Mouse (Mus musculus) hindbrain, embryonic 13.5 days (tissue): Measurements from ENCODE around the gene Bcar1. TPM values are rescaled to one million over a fixed set of nuclear protein-coding genes. Genes with fewer than 3 reads are reported as not detected.

Source experiments
- ATAC-seq: fragments of 200-750 bp; cut with Nextera tagmentation; 2 replicates; pipeline ENCODE4 v1.8.0; 2017; ENCODE audit warnings: moderate TSS enrichment; ENCODE audit not compliant: low FRiP score
- H3K27ac ChIP-seq: fragments of 300-500 bp; sonication (generic); 2 replicates; pipeline ENCODE4 v1.5.1; 2015; ENCODE audit warnings: inconsistent platforms, mild to moderate bottlenecking, moderate library complexity
- H3K27me3 ChIP-seq: fragments of 300-500 bp; sonication (generic); 2 replicates; pipeline ENCODE4 v1.6.1; 2015; ENCODE audit warnings: mild to moderate bottlenecking, inconsistent platforms
- H3K36me3 ChIP-seq: fragments of 300-500 bp; sonication (generic); 2 replicates; pipeline ENCODE4 v1.6.1; 2015; ENCODE audit warnings: mild to moderate bottlenecking, inconsistent platforms
- H3K4me1 ChIP-seq: fragments of 300-500 bp; sonication (generic); replicated peaks from 2 replicates; pipeline ENCODE4 v1.6.1; 2015; ENCODE audit warnings: inconsistent platforms
- H3K4me2 ChIP-seq: fragments of 300-500 bp; sonication (generic); 2 replicates; pipeline ENCODE4 v1.6.1; 2015; ENCODE audit warnings: inconsistent platforms, mild to moderate bottlenecking, moderate library complexity
- H3K4me3 ChIP-seq: fragments of 300-500 bp; sonication (generic); 2 replicates; pipeline ENCODE4 v1.5.1; 2015; ENCODE audit warnings: mild to moderate bottlenecking, inconsistent platforms
- H3K9ac ChIP-seq: fragments of 300-500 bp; sonication (generic); 2 replicates; pipeline ENCODE4 v1.6.1; 2015; ENCODE audit warnings: mild to moderate bottlenecking, inconsistent platforms
- H3K9me3 ChIP-seq: fragments of 300-500 bp; sonication (generic); 2 replicates; pipeline ENCODE4 v1.6.1; 2016; ENCODE audit warnings: inconsistent platforms
- WGBS: fragments of 180-500 bp; shearing (Covaris S2); methylation state at CpG from one replicate; pipeline ENCODE4 v1.1.7; 2015; 5-methylcytosine and 5-hydroxymethylcytosine counted together
- polyA plus RNA-seq: library from polyadenylated mRNA; unstranded; fragments of >200 nt; fragmentation: Nextera tagmentation; extraction: Ambion mirVana; gene quantifications from 2 replicates; pipeline ENCODE4 v1.2.1, GENCODE M21; 2015

Bcar1 gene
- 55.4 and 55.6 TPM in 2 replicates for polyA plus RNA-seq

DNA sequence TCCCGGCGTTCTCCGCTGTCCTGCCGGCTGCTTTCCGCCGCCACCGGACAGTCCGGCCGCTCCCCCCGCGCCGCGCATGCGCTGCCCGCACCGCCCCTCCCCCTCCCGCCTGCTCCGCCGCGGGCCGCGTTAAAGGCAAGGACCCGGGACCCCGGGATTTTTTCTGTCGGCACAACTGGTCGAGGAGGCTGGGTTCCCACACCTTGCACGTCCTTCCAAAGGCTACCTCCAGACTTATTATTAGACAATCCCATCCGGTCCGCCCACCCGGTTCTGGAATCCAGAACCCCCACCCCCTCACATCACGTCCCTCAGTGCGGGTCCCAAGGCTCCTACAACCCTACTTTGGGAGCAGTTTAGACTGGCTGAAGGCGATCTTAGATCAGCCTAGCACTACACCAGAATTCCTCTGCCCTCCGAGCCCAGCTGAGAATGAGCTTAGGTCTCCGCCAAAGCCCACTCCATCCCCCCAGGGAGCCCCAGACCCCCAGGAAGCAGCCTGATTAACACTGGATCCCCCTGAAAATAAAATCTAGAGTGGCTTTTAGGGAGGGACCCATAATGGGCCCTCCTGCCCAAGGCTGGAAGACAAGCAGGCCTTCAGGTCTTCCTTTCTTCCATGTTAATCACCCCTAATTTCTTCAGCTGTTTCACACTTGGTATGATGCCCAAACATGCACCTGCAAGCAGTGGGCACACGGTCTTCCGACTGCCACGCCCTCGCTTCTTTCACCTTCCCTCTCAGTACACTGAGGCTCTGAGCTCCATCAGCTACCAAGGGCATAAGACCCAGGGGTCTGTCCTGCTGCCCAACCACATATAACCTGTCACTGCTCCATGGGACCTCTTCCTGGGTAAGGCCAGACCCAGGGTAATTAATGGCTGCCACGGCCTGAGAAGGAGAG is at the start of gene Bcar1:
Bcar1 (minus strand) TSS at position 18 of the 905 bp plus-strand sequence.
- Histone ChIP-seq H3K4me2 (peak within 1 kb of the TSS; percentile 88), H3K36me3 (no peaks in the 10 kb centered on the region), H3K4me3 (peak within 1 kb of the TSS; percentile 94), H3K9me3 (no peaks in the 10 kb centered on the region), H3K27ac (peak within 1 kb of the TSS; percentile 91), H3K9ac (peak within 1 kb of the TSS; percentile 98), H3K27me3 (no peaks in the 10 kb centered on the region), H3K4me1 (peaks cover 65% of the 10 kb centered on the region)
- 13% methylated on average over 31 of the region's 40 CpGs for WGBS
- ATAC-seq: peak; percentile 62

DNA sequence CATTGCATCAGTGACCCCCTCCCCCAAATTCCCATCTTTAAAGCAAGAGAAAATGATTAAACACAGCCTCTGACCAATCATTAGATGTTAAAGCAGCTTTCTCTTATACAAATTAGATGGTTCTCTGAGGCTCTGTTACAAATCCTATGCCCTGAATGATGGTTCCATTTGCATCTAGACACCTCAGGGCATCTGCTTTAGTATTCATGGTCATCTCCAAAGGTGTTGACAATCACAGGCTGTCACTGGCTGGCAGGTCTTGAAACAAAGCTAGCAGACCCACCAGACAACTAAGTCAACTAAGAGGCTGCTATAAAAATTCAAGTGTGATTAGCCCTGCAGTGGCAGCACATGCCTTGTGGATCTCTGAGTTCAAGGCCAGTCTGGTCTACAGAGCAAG is 46.0 kb upstream of the Bcar1 start:
- Histone ChIP-seq H3K9me3 (no peaks in the 10 kb centered on the region), H3K27ac (no peak overlapping the region), H3K4me3 (no peak overlapping the region), H3K36me3 (no peaks in the 10 kb centered on the region; the same call in 1 of the 2 replicates), H3K27me3 (no peaks in the 10 kb centered on the region), H3K9ac (no peak overlapping the region), H3K4me1 (peaks cover 52% of the 10 kb centered on the region), H3K4me2 (no peak overlapping the region)
- no peak for ATAC-seq

GRCm38 (mm10) chr8:111789200-111789599 is 45.6 kb upstream of the Bcar1 start:
- Histone ChIP-seq H3K4me3 (no peak overlapping the region), H3K4me1 (peaks cover 47% of the 10 kb centered on the region), H3K9ac (no peak overlapping the region), H3K27me3 (no peaks in the 10 kb centered on the region), H3K9me3 (no peaks in the 10 kb centered on the region), H3K36me3 (no peaks in the 10 kb centered on the region; the same call in 1 of the 2 replicates), H3K27ac (peak overlapping the region; percentile 8; the same call in 1 of the 2 replicates), H3K4me2 (no peak overlapping the region)
- ATAC-seq: no peak
- WGBS: 30% methylated on average over 4 of the region's 4 CpGs

DNA sequence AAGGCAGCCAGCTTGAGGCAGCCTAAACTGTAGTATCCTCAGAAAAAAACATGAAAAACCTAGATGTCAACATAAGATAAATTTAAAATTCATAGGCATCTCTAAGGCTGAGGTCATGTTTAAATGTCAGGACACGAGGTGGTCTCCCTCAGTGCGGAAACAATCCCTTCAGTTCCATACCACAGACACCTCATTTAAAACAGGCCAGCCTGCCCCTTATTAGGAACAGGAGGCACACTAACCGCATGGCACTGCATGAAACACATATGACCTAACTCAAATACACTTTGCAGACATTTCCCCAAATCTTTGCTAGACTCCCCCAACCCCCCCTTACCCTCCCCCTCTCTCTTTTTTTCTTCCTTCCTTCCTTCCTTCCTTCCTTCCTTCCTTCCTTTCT is 44.9 kb upstream of the Bcar1 start:
- Histone ChIP-seq H3K4me1 (peaks cover 45% of the 10 kb centered on the region), H3K4me3 (no peak overlapping the region), H3K27ac (peak overlapping the region; percentile 89), H3K4me2 (no peak overlapping the region), H3K36me3 (no peaks in the 10 kb centered on the region; the same call in 1 of the 2 replicates), H3K9ac (0 out of 2 replicates have a peak overlapping the region, but pooled peaks have one; percentile 47), H3K27me3 (no peaks in the 10 kb centered on the region), H3K9me3 (no peaks in the 10 kb centered on the region)
- WGBS: 55% methylated on average over 3 of the region's 3 CpGs
- ATAC-seq: no peak

- H3K9ac ChIP-seq: peak overlapping the region; percentile 47
- 69% methylated on average over 5 of the region's 5 CpGs for WGBS
These were observed 44.5 kb upstream of the Bcar1 start for GRCm38 (mm10) chr8:111788085-111788484.

DNA sequence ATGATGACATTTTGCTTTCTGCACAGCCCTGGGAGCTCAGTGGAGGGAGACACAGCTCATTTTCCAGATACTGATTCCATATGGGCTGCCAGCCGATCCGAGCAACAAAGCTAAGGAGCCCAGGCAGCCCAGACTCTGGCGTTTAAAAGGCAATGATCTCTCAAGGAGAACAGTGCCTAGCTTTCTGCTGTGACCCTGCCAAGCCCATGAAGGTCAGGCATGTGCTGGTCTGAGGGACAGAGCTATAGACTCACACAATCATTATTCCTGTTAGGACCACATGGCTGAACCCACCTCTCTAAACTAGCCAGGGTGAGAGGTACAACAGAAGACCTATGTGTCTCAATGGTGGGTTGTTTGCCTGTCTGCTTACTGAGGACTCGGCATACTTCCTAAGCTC is 44.1 kb upstream of the Bcar1 start:
- H3K4me1 ChIP-seq: peaks cover 49% of the 10 kb centered on the region
- no peaks in the 10 kb centered on the region for H3K27me3 ChIP-seq
- H3K4me3 ChIP-seq: no peak overlapping the region
- H3K9me3 ChIP-seq: no peaks in the 10 kb centered on the region
- H3K36me3 ChIP-seq: no peaks in the 10 kb centered on the region; the same call in 1 of the 2 replicates
- ATAC-seq: peak; percentile 63
- H3K27ac ChIP-seq: peak overlapping the region; percentile 89
- peak overlapping the region; percentile 47 for H3K9ac ChIP-seq
- peak overlapping the region; percentile 42 for H3K4me2 ChIP-seq
- 12% methylated on average over 4 of the region's 4 CpGs for WGBS

More at GRCm38 (mm10) chr8:111788085-111788484, 44.5 kb upstream of the Bcar1 start:
- peaks cover 44% of the 10 kb centered on the region for H3K4me1 ChIP-seq
- H3K27ac ChIP-seq: peak overlapping the region; percentile 89
- peak overlapping the region; percentile 42; the same call in 1 of the 2 replicates for H3K4me2 ChIP-seq
- no peak for ATAC-seq
- no peaks in the 10 kb centered on the region; the same call in 1 of the 2 replicates for H3K36me3 ChIP-seq
- H3K27me3 ChIP-seq: no peaks in the 10 kb centered on the region
- H3K4me3 ChIP-seq: no peak overlapping the region
- no peaks in the 10 kb centered on the region for H3K9me3 ChIP-seq

DNA sequence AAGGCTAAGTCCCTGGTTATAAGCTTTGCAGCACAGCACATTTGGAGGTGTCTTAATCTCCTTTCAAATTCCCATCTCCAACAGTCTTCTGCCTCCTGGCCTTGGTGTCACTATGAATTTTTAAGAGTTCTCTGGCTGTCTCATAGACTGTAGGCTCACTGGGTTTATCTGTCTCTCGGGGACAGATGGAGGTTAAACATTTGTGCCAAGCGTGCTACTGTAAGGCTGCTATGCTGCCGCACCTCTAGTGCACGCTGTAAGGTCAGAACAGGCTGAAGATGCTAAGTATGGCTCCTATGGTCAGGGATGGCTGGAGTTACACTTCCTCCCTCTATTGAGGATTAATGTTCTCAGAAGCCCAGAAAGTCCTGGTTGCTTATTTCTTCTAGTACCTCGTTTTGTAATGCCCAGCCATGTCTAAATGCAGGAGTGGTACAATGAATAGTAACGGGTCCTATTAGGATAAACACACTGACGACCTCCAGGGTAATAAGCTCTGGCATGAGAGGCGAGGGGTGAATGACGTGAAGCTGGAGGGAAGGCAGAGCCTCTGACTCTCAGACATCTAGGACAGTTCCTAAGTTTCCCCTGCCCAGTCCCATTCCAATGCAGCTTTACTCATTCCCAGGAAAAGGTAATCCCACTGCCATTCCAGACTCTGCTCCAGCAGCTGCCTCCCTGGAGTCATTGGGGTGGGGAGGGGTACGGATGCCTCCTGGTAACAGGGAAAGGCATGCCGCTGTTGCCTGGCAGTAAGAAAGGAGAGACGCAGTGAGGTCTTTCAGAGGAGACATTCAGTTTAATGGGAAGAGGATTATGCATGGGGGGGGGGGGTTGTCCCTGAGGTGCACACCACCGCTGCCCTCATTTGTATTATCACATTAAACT is 43.3 kb upstream of the Bcar1 start:
- Histone ChIP-seq H3K4me2 (peak overlapping the region; percentile 42), H3K4me3 (no peak overlapping the region), H3K9me3 (no peaks in the 10 kb centered on the region), H3K27me3 (no peaks in the 10 kb centered on the region), H3K27ac (peak overlapping the region; percentile 89), H3K9ac (peak overlapping the region; percentile 47), H3K36me3 (no peaks in the 10 kb centered on the region; the same call in 1 of the 2 replicates), H3K4me1 (peaks cover 53% of the 10 kb centered on the region)
- 28% methylated on average over 13 of the region's 13 CpGs for WGBS
- peak; percentile 81 for ATAC-seq

GRCm38 (mm10) chr8:111786116-111786515 is 42.5 kb upstream of the Bcar1 start:
- no peak for ATAC-seq
- Histone ChIP-seq H3K27ac (no peak overlapping the region), H3K9ac (no peak overlapping the region), H3K9me3 (no peaks in the 10 kb centered on the region), H3K4me1 (peaks cover 53% of the 10 kb centered on the region), H3K27me3 (no peaks in the 10 kb centered on the region), H3K4me2 (no peak overlapping the region), H3K4me3 (no peak overlapping the region), H3K36me3 (no peaks in the 10 kb centered on the region; the same call in 1 of the 2 replicates)
- WGBS: 79% methylated on average over 2 of the region's 2 CpGs

DNA sequence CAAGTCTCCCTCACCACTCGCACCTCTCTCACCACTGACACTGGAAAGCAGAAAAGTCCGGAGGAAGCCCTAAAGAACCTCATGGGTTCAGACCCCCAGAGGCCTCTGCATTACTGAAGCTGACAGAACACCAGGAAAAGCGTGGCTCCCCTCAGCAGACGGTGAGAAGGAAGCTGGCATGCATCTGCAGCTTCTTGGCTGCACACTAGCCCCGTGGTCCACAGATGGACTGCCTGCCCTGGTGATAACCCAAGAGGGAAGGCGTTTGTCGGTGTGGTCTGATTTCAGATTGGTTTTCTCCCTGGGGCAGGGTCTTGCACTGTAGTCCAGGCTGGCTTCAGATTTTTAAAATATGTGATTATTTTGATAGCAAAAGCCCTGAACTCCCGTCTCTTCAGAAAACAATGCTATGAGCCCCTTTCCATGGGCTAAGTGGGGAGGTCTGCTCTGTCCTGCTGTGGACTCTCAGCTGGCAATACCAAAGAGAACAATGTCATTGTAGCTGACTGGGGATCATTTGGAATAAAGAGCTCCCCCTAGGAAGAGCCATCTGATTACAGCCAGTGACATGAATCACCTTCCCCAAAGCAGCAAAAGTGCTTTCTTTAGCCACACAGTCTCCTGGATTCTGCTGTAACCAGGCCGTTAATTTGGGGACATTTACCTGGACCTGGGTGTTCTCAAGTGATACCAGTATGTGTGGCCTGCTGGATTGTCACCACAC is 39.2 kb upstream of the Bcar1 start:
- Histone ChIP-seq H3K27me3 (no peaks in the 10 kb centered on the region), H3K27ac (peak overlapping the region; percentile 60), H3K9me3 (no peaks in the 10 kb centered on the region), H3K4me3 (no peak overlapping the region), H3K4me1 (peaks cover 51% of the 10 kb centered on the region), H3K36me3 (no peaks in the 10 kb centered on the region), H3K4me2 (no peak overlapping the region), H3K9ac (0 out of 2 replicates have a peak overlapping the region, but pooled peaks have one; percentile 30)
- 55% methylated on average over 9 of the region's 9 CpGs for WGBS
- no peak for ATAC-seq

GRCm38 (mm10) chr8:111782161-111782560 is 38.6 kb upstream of the Bcar1 start:
- WGBS: 84% methylated on average over 2 of the region's 2 CpGs
- no peak for ATAC-seq

DNA sequence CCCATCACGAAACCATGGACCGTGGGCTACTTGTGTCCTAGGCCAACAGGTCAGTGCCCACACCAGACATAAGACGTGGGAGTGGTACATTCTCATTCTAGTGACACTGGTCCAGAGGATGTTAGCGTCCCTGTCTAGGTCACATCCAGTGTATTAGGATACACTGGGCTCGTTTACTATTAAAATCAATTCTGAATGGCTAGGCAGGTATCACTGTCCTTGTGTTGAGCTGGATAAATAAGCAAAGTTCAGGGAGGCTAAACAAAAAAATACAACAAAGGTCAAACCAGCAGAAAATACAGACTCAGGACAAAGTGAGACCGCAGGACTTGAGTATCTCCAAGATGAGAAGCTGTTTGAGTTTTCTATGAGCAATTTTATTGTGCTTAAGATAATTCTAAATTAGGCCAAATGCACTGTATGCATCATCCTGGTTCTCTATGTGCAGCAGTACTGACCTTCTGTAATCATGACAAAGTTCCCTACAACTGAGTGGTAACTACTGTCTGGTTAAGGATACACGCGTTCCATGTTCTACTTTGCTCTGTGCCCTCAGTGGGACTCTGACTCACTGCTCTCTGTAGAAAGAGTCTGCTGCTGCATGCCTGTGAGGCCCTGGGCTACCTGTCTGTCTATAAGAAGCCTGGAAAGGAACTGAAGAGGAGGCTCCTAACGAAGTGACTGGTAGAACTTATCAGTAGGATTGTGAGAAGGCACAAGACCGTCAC is 37.3 kb upstream of the Bcar1 start:
- Histone ChIP-seq H3K9me3 (no peaks in the 10 kb centered on the region), H3K9ac (no peak overlapping the region), H3K4me1 (peaks cover 33% of the 10 kb centered on the region), H3K36me3 (no peaks in the 10 kb centered on the region), H3K4me2 (no peak overlapping the region), H3K4me3 (no peak overlapping the region), H3K27me3 (no peaks in the 10 kb centered on the region), H3K27ac (no peak overlapping the region)
- no peak for ATAC-seq
- 86% methylated on average over 10 of the region's 10 CpGs for WGBS

More at GRCm38 (mm10) chr8:111782161-111782560, 38.6 kb upstream of the Bcar1 start:
- Histone ChIP-seq H3K4me1 (peaks cover 45% of the 10 kb centered on the region), H3K27ac (no peak overlapping the region), H3K9ac (0 out of 2 replicates have a peak overlapping the region, but pooled peaks have one; percentile 30), H3K27me3 (no peaks in the 10 kb centered on the region), H3K36me3 (no peaks in the 10 kb centered on the region), H3K9me3 (no peaks in the 10 kb centered on the region), H3K4me2 (no peak overlapping the region), H3K4me3 (no peak overlapping the region)
